Mouse (Mus musculus): Measurements from ENCODE around the gene Slc25a22. TPM values are rescaled to one million over a fixed set of nuclear protein-coding genes. Genes with fewer than 3 reads are reported as not detected.
A peak's percentile ranks its signal among the peaks of the same experiment; 100 is the strongest.

Slc25a22 gene
- polyA plus RNA-seq, 2 experiments from 2014 or later = 26.8 to 51.1 TPM

GRCm38 (mm10) chr7:141433517-141434400 is 3.9 kb downstream of the Slc25a22 start:
- no peak for ATAC-seq

GRCm38 (mm10) chr7:141432741-141433516 is 4.8 kb downstream of the Slc25a22 start:
- no peak for ATAC-seq

GRCm38 (mm10) chr7:141432186-141432611 is 5.5 kb downstream of the Slc25a22 start:
- ATAC-seq = no peak

- no peak for ATAC-seq
Observed at GRCm38 (mm10) chr7:141431434-141432185, 6.1 kb downstream of the Slc25a22 start.

GRCm38 (mm10) chr7:141430585-141431240 is 7.0 kb downstream of the Slc25a22 start:
- ATAC-seq = no peak

GRCm38 (mm10) chr7:141429840-141430584 is 7.7 kb downstream of the Slc25a22 start:
- no peak for ATAC-seq

GRCm38 (mm10) chr7:141429310-141429709 is 8.4 kb downstream of the Slc25a22 start, which contains the start of gene Cend1:
Gene Cend1 (minus strand): TSS chr7:141429491.
- ATAC-seq = no peak

- ATAC-seq = no peak
Observed at GRCm38 (mm10) chr7:141428701-141429100, 9.0 kb downstream of the Slc25a22 start.

GRCm38 (mm10) chr7:141426948-141427730 is 10.6 kb downstream of the Slc25a22 start:
- ATAC-seq = no peak

- no peak for ATAC-seq
Observed at GRCm38 (mm10) chr7:141423811-141424210, 13.9 kb downstream of the Slc25a22 start.

- ATAC-seq = no peak
Observed at GRCm38 (mm10) chr7:141420030-141420702, 17.5 kb downstream of the Slc25a22 start.

- ATAC-seq = no peak
Observed at GRCm38 (mm10) chr7:141418970-141419369, 18.7 kb downstream of the Slc25a22 start.

- no peak for ATAC-seq
Observed at GRCm38 (mm10) chr7:141417731-141418681, 19.7 kb downstream of the Slc25a22 start.

GRCm38 (mm10) chr7:141416144-141416841 is 21.4 kb downstream of the Slc25a22 start:
- ATAC-seq = no peak

- ATAC-seq = peak; percentile 83
Observed at GRCm38 (mm10) chr7:141413809-141414584, 23.7 kb downstream of the Slc25a22 start, which contains the start of gene Gatd1. Gene Gatd1 (minus strand): TSS chr7:141414136.

- ATAC-seq = no peak
Observed at GRCm38 (mm10) chr7:141413331-141413730, 24.4 kb downstream of the Slc25a22 start.

GRCm38 (mm10) chr7:141411667-141412066 is 26.0 kb downstream of the Slc25a22 start:
- ATAC-seq = no peak

Data from activated CD4-positive, CD25-positive, alpha-beta regulatory T cell, adult 4 months (primary cell).